In the genomic region with DNA sequence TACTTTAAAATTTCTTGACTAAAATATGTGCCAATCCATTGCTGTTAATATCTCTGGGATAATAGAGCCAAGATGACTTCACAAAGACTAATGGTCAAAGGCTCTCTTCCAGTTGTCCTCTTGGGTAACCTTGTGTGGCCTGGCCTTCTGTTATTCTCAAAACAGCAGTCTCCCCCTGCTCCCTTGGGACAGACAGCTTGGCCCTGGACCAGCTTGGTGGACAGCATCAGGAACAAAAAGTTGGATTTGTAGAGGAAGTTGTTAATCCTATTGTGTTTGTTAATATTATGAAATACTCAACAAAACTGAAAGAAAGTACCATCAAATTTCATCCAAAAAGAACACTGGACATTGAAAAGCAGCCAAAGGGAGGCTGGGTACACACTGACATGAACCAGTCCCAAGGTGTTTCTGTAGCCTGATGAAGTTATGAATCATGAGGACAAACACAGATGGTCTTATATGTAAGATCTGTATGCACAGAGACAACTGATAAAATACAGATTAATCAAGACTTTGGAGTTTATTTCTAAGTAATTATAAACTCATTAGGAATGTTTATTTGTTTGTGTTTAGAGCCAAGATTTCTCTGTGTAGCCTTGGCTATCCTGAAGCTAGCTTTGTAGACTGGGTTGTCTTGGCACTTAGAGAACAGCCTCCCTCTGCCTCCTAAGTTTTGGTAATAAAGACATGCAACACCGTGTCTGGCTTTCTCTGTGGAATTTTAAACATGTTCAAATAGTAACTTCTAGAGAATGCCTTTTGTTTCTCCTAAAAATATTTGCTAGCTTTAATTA, we compare ENCODE assay signal across 11 mouse cellular contexts.
A peak's percentile ranks its signal among the peaks of the same experiment; 100 is the strongest.
DNase-seq lines count a peak whose midpoint lies in the region; ATAC-seq and TF ChIP-seq lines count a peak whose summit lies in the region.
"Had no signal": no experiment of that assay in that cellular context is flagged by ENCODE, and none has a peak within 500 bp of the region (broad histone marks: within the 10 kb centered on the region; RNA-seq: fewer than 3 reads in every experiment).

No protein-coding gene starts in this region.

- intact Hi-C loops in heart, postnatal 10 days (cut with DNase I): no loop called here

- DNase-seq in MN1 (ENCODE audit: low spot score): peak; percentile 23
- DNase-seq in adrenal gland, adult 8-10 months: peak; percentile 25
- peak; percentile 78 to 81 for DNase-seq in heart, postnatal 10 days
- no peak for DNase-seq in stomach, postnatal 0 days (ENCODE audit: low spot score)
- no peak for DNase-seq in hindbrain, embryonic 10.5 days (ENCODE audit: low spot score)
- no peak for DNase-seq in layer of hippocampus, postnatal 10 days (ENCODE audit: low spot score in 2 of 2)

- no peaks in the 10 kb centered on the region for H3K36me3 ChIP-seq in lung, embryonic 15.5 days
- no peaks in the 10 kb centered on the region for H3K36me3 ChIP-seq in stomach, postnatal 0 days (ENCODE audit: control insufficient read depth, insufficient read depth, low read length)
- H3K36me3 ChIP-seq in hindbrain, embryonic 10.5 days: no peaks in the 10 kb centered on the region
- H3K36me3 ChIP-seq in forebrain, embryonic 16.5 days (ENCODE audit: control insufficient read depth, insufficient read depth): no peaks in the 10 kb centered on the region
- H3K36me3 ChIP-seq: forebrain, embryonic 10.5 days; hindbrain, embryonic 12.5 days; liver, embryonic 15.5 days had no signal

- WGBS in lung, embryonic 15.5 days: 15% methylated on average over 1 of the region's 1 CpGs
- 19% methylated on average over 1 of the region's 1 CpGs for WGBS in stomach, postnatal 0 days
- WGBS in hindbrain, embryonic 10.5 days: 82% methylated on average over 1 of the region's 1 CpGs
- 76% methylated on average over 1 of the region's 1 CpGs for WGBS in forebrain, embryonic 16.5 days

- H3K4me1 ChIP-seq in lung, embryonic 15.5 days: no peaks in the 10 kb centered on the region
- no peaks in the 10 kb centered on the region for H3K4me1 ChIP-seq in stomach, postnatal 0 days (replicated peaks; ENCODE audit: control insufficient read depth, insufficient read depth)
- H3K4me1 ChIP-seq in hindbrain, embryonic 10.5 days (replicated peaks): no peaks in the 10 kb centered on the region
- no peaks in the 10 kb centered on the region for H3K4me1 ChIP-seq in forebrain, embryonic 16.5 days (replicated peaks; ENCODE audit: control insufficient read depth, insufficient read depth, low read length)
- H3K4me1 ChIP-seq: hindbrain, embryonic 12.5 days; liver, embryonic 15.5 days had no signal

- H3K9ac ChIP-seq in lung, embryonic 15.5 days: no peak overlapping the region
- H3K9ac ChIP-seq in stomach, postnatal 0 days (ENCODE audit: low read length): no peak overlapping the region
- no peak overlapping the region for H3K9ac ChIP-seq in forebrain, embryonic 16.5 days (replicated peaks; ENCODE audit: low read depth, low read length)
- H3K9ac ChIP-seq: hindbrain, embryonic 12.5 days; liver, embryonic 15.5 days had no signal

- no peak overlapping the region for H3K4me2 ChIP-seq in lung, embryonic 15.5 days
- no peak overlapping the region for H3K4me2 ChIP-seq in stomach, postnatal 0 days (replicated peaks; ENCODE audit: low read depth)
- no peak overlapping the region for H3K4me2 ChIP-seq in forebrain, embryonic 16.5 days (ENCODE audit: low read length)
- H3K4me2 ChIP-seq: hindbrain, embryonic 12.5 days; liver, embryonic 15.5 days had no signal

- no peak for TF ChIP-seq CTCF in stomach, postnatal 0 days (IDR thresholded peaks at IDR 0.05; ENCODE audit: low read depth)

- H3K27ac ChIP-seq in lung, embryonic 15.5 days: 0 out of 2 replicates have a peak overlapping the region, but pooled peaks have one; percentile 18
- no peak overlapping the region for H3K27ac ChIP-seq in stomach, postnatal 0 days (replicated peaks)
- no peak overlapping the region for H3K27ac ChIP-seq in hindbrain, embryonic 10.5 days
- H3K27ac ChIP-seq in forebrain, embryonic 16.5 days (ENCODE audit: low read length): no peak overlapping the region
- H3K27ac ChIP-seq: forebrain, embryonic 10.5 days; hindbrain, embryonic 12.5 days; liver, embryonic 15.5 days had no signal

- no peak overlapping the region for H3K4me3 ChIP-seq in lung, embryonic 15.5 days
- H3K4me3 ChIP-seq in stomach, postnatal 0 days (ENCODE audit: low read depth, low read length): no peak overlapping the region
- H3K4me3 ChIP-seq in hindbrain, embryonic 10.5 days: no peak overlapping the region
- H3K4me3 ChIP-seq in forebrain, embryonic 16.5 days (replicated peaks; ENCODE audit: low read length): no peak overlapping the region
- H3K4me3 ChIP-seq: forebrain, embryonic 10.5 days; hindbrain, embryonic 12.5 days; liver, embryonic 15.5 days had no signal

- ATAC-seq in lung, embryonic 15.5 days (ENCODE audit: borderline replicate concordance, extremely low read depth, low FRiP score, low TSS enrichment): peak; percentile 88; the same call in 1 of the 2 replicates
- no peak for ATAC-seq in stomach, postnatal 0 days (ENCODE audit: low FRiP score, low TSS enrichment)
- ATAC-seq in forebrain, embryonic 16.5 days: no peak

- TF ChIP-seq EP300 in stomach, postnatal 0 days (optimal IDR thresholded peaks at IDR 0.05): no peak

- H3K9me3 ChIP-seq in lung, embryonic 15.5 days: no peaks in the 10 kb centered on the region
- H3K9me3 ChIP-seq in stomach, postnatal 0 days (ENCODE audit: control insufficient read depth, low read length): no peaks in the 10 kb centered on the region
- no peaks in the 10 kb centered on the region for H3K9me3 ChIP-seq in hindbrain, embryonic 10.5 days
- no peaks in the 10 kb centered on the region for H3K9me3 ChIP-seq in forebrain, embryonic 16.5 days (ENCODE audit: control insufficient read depth, low read length)
- H3K9me3 ChIP-seq: forebrain, embryonic 10.5 days; hindbrain, embryonic 12.5 days; liver, embryonic 15.5 days had no signal

- no peaks in the 10 kb centered on the region for H3K27me3 ChIP-seq in lung, embryonic 15.5 days
- H3K27me3 ChIP-seq in stomach, postnatal 0 days (ENCODE audit: control insufficient read depth, insufficient read depth, low read length): no peaks in the 10 kb centered on the region
- H3K27me3 ChIP-seq in hindbrain, embryonic 10.5 days (ENCODE audit: insufficient read depth, poor library complexity, severe bottlenecking): no peaks in the 10 kb centered on the region
- no peaks in the 10 kb centered on the region for H3K27me3 ChIP-seq in forebrain, embryonic 16.5 days (replicated peaks; ENCODE audit: control insufficient read depth, insufficient read depth, low read length)
- H3K27me3 ChIP-seq: hindbrain, embryonic 12.5 days; liver, embryonic 15.5 days had no signal

Comparison
In these comparisons a context has a peak if more than half of its experiments do, and no peak if none do; other contexts are left out.
1. DNase-seq: peak in MN1 (single experiment), adrenal gland, adult 8-10 months (single experiment) and heart, postnatal 10 days (2 of 2); none in stomach, postnatal 0 days (single experiment), hindbrain, embryonic 10.5 days (single experiment) and layer of hippocampus, postnatal 10 days (0 of 2).